Mouse (Mus musculus): ENCODE results near the gene Fsd1l. TPM values are rescaled to one million over a fixed set of nuclear protein-coding genes. Genes with fewer than 3 reads are reported as not detected.

The Fsd1l gene
- total and polyA plus RNA-seq, 3 experiments = 0.25 to 0.39 (median 0.26) TPM

DNA sequence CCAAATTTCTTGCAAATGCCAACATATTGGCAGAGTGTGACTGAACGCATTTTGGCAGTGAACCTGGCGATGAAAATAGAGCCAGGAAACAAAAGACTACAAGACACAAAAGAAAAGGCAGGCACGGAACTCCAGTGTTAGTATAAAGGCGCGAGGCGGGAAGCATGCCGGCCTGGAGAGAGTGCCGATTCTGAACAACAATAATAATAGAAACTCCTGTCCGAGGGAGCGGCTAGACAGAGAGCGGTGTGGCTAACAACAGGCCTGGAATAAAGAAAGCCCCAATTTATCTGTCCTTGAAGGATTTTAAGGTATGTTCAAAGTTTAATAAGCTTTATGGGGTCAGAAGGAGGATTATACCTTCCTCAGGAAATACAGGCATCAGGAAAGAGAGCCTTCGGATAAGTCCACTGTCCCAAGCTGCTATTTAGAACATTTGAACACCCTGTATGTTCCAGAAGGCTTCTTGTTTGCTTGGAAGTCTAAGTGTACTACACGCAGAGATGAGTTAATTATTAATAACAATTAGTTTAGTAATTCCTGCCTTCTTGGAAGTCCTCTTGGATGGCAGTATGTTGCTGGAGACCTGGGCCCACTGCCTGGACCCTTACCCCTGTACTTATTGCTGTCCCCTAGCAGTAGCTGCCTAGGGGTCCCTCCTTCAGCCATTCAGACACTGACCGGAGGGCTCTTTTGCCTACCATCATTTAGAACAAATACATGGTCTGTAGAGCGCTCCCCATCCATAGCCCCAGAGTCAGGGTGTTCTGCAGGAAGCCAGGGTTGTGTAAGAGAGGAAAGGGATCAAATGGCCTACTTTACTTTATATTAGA is 35.0 kb upstream of the Fsd1l start:
- Histone ChIP-seq H3K9me3 (replicated peaks; ENCODE audit: low read length) (no peaks in the 10 kb centered on the region), H3K4me3 (replicated peaks in 1 of 3; ENCODE audit: low read depth in 2 of 3, low read length in 2 of 3, poor library complexity in 1 of 3) (no peak overlapping the region), H3K27ac (ENCODE audit: insufficient read depth, low read depth) (no peak overlapping the region), H3K4me2 (ENCODE audit: insufficient read depth, low read depth, poor library complexity, severe bottlenecking) (no peak overlapping the region), H3K27me3 (replicated peaks) (peaks cover 3% of the 10 kb centered on the region), H3K4me1 (ENCODE audit: control insufficient read depth in 1 of 2, insufficient read depth in 2 of 2) (peaks cover 0 to 13% of the 10 kb centered on the region in 2 experiments; a peak in 2 of 4 replicates), H3K9ac (ENCODE audit: insufficient read depth, low read depth) (no peak overlapping the region), H3K36me3 (replicated peaks in 1 of 2; ENCODE audit: control insufficient read depth in 1 of 2, insufficient read depth in 1 of 2, low read length in 1 of 2) (no peaks in the 10 kb centered on the region), H3K79me2 (replicated peaks; ENCODE audit: control insufficient read depth, extremely low read depth, insufficient read depth, poor library complexity, severe bottlenecking) (no peaks in the 10 kb centered on the region)
- in situ Hi-C loops (cut with MboI; ENCODE audit: low pct_ligation_motif_present, low pct_unique_long_range_greater_than_20kb, low sequenced_read_pairs) (loop anchor here (10.0 to 25.0 kb wide), 3 partner anchors 211 to 484 kb away; partner anchors contain the start of gene Tmem38b), dilution Hi-C loops (cut with MboI; ENCODE audit: extremely low pct_ligation_motif_present, extremely low pct_unique_long_range_greater_than_20kb, low sequenced_read_pairs) (no loop called here)
- no peak for TF ChIP-seq TCF12 (IDR thresholded peaks at IDR 0.05; ENCODE audit: low read depth, low read length)
- no peak for TF ChIP-seq MXI1 (IDR thresholded peaks at IDR 0.05; ENCODE audit: low read depth, low read length)
- no peak for TF ChIP-seq POLR2A (IDR thresholded peaks at IDR 0.05; ENCODE audit: low read depth, low read length)
- no peak for TF ChIP-seq SMC3 (IDR thresholded peaks at IDR 0.05; ENCODE audit: low read depth, low read length)
- TF ChIP-seq NRF1 (IDR thresholded peaks at IDR 0.05; ENCODE audit: low read depth, low read length) = no peak
- TF ChIP-seq GABPA (IDR thresholded peaks at IDR 0.05; ENCODE audit: insufficient replicate concordance, low read depth, low read length) = no peak
- no peak for TF ChIP-seq PAX5 (IDR thresholded peaks at IDR 0.05; ENCODE audit: low read length)
- no peak for TF ChIP-seq RCOR1 (conservative IDR thresholded peaks at IDR 0.05; ENCODE audit: low read depth, low read length)
- TF ChIP-seq HCFC1 (IDR thresholded peaks at IDR 0.05; ENCODE audit: low read depth, low read length) = no peak
- TF ChIP-seq RAD21 (IDR thresholded peaks at IDR 0.05; ENCODE audit: low read depth, low read length) = no peak
- no peak for TF ChIP-seq CHD2 (IDR thresholded peaks at IDR 0.05; ENCODE audit: low read length)
- no peak for TF ChIP-seq SIN3A (IDR thresholded peaks at IDR 0.05; ENCODE audit: low read length)
- no peak for TF ChIP-seq ZC3H11A (IDR thresholded peaks at IDR 0.05; ENCODE audit: low read depth, low read length)
- no peak for TF ChIP-seq E2F4 (IDR thresholded peaks at IDR 0.05; ENCODE audit: insufficient replicate concordance, low read depth, low read length)
- no peak for TF ChIP-seq USF2 (conservative IDR thresholded peaks at IDR 0.05; ENCODE audit: low read depth, low read length)
- no peak for TF ChIP-seq KAT2A (IDR thresholded peaks at IDR 0.05; ENCODE audit: insufficient replicate concordance, low read length)
- DNase-seq (ENCODE audit: extremely low read depth) = no peak

DNA sequence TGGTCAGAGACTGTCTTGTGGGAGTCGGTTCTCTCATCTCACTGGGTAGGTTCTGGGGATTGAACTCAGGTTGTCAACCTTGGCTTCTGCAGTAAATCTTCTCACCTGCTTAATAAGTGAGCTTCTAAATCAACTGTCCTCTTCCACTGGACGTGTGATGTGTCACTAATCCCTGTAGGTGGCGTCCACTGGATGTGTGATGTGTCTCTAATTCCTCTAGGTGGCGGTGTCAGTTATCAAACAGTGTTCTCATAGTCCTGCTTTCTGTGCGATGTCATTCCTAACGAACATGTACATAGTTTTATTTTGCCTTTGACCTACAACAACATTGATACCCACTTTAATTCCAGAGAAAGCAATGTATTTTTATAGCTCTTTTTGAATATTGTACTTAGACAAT is 30.8 kb upstream of the Fsd1l start:
- Histone ChIP-seq H3K4me3 (replicated peaks in 1 of 3; ENCODE audit: low read depth in 2 of 3, low read length in 2 of 3, poor library complexity in 1 of 3) (no peak overlapping the region), H3K36me3 (replicated peaks in 1 of 2; ENCODE audit: control insufficient read depth in 1 of 2, insufficient read depth in 1 of 2, low read length in 1 of 2) (no peaks in the 10 kb centered on the region), H3K4me1 (ENCODE audit: control insufficient read depth in 1 of 2, insufficient read depth in 2 of 2) (no peaks in the 10 kb centered on the region), H3K9me3 (replicated peaks; ENCODE audit: low read length) (no peaks in the 10 kb centered on the region), H3K79me2 (replicated peaks; ENCODE audit: control insufficient read depth, extremely low read depth, insufficient read depth, poor library complexity, severe bottlenecking) (no peaks in the 10 kb centered on the region), H3K4me2 (ENCODE audit: insufficient read depth, low read depth, poor library complexity, severe bottlenecking) (no peak overlapping the region), H3K27ac (ENCODE audit: insufficient read depth, low read depth) (no peak overlapping the region), H3K27me3 (replicated peaks) (no peaks in the 10 kb centered on the region), H3K9ac (ENCODE audit: insufficient read depth, low read depth) (no peak overlapping the region)
- in situ Hi-C loops (cut with MboI; ENCODE audit: low pct_ligation_motif_present, low pct_unique_long_range_greater_than_20kb, low sequenced_read_pairs) (no loop called here), dilution Hi-C loops (cut with MboI; ENCODE audit: extremely low pct_ligation_motif_present, extremely low pct_unique_long_range_greater_than_20kb, low sequenced_read_pairs) (no loop called here)
- TF ChIP-seq SMC3 (IDR thresholded peaks at IDR 0.05; ENCODE audit: low read depth, low read length) (peak; percentile 83), ZC3H11A (IDR thresholded peaks at IDR 0.05; ENCODE audit: low read depth, low read length) (peak; percentile 9; the same call in 1 of the 2 replicates), CTCF (conservative IDR thresholded peaks at IDR 0.05 in 1 of 2, IDR thresholded peaks at IDR 0.05 in 1 of 2; ENCODE audit: low read depth in 2 of 2, low read length in 2 of 2) (peak; percentile 74 to 100), UBTF (IDR thresholded peaks at IDR 0.05; ENCODE audit: low read depth, low read length) (no peak), NELFE (IDR thresholded peaks at IDR 0.05; ENCODE audit: low read depth, low read length) (peak; percentile 75; the same call in 1 of the 2 replicates), RAD21 (IDR thresholded peaks at IDR 0.05; ENCODE audit: low read depth, low read length) (peak; percentile 84), SIN3A (IDR thresholded peaks at IDR 0.05; ENCODE audit: low read length) (no peak), MXI1 (IDR thresholded peaks at IDR 0.05; ENCODE audit: low read depth, low read length) (no peak)
- peak; percentile 71 for DNase-seq (ENCODE audit: extremely low read depth)

Measured in CH12.LX (cell line).